Mouse (Mus musculus) embryo, embryonic 11 days (tissue): Measurements from ENCODE around the gene Phykpl.
"Not testable (repeated sequence)": the region's sequence is repeated elsewhere in the genome, so short reads cannot be mapped to it uniquely, and the experiment has no call there.

ENCODE experiments used
- DNase-seq: peaks from one replicate; pipeline ENCODE4 v3.0.0-alpha.2; 2015

The Phykpl gene

GRCm38 (mm10) chr11:51619409-51620060, 35.0 kb downstream of the Phykpl start, which contains the start of gene Nhp2:
Gene Nhp2 (plus strand): TSS chr11:51619735.
- DNase-seq, result peak; percentile 98

- no peak for DNase-seq
Observed at GRCm38 (mm10) chr11:51620084-51620483, 35.5 kb downstream of the Phykpl start.

GRCm38 (mm10) chr11:51621776-51622175, 37.2 kb downstream of the Phykpl start:
- DNase-seq, result no peak

- DNase-seq, result no peak
Observed at GRCm38 (mm10) chr11:51622971-51623491, 38.5 kb downstream of the Phykpl start.

- no peak for DNase-seq
Observed at GRCm38 (mm10) chr11:51625187-51625820, 40.7 kb downstream of the Phykpl start.

- DNase-seq, result no peak
Observed at GRCm38 (mm10) chr11:51627425-51627824, 42.9 kb downstream of the Phykpl start.

GRCm38 (mm10) chr11:51627907-51628306, 43.4 kb downstream of the Phykpl start:
- DNase-seq, result no peak

GRCm38 (mm10) chr11:51629651-51630314, 45.2 kb downstream of the Phykpl start:
- DNase-seq, result no peak

- no peak for DNase-seq
Observed at GRCm38 (mm10) chr11:51632130-51632753, 47.7 kb downstream of the Phykpl start.

GRCm38 (mm10) chr11:51633200-51633599, 48.6 kb downstream of the Phykpl start:
- DNase-seq, result not testable (repeated sequence)

GRCm38 (mm10) chr11:51633721-51634120, 49.2 kb downstream of the Phykpl start:
- no peak for DNase-seq

GRCm38 (mm10) chr11:51635127-51635524, 50.6 kb downstream of the Phykpl start:
- DNase-seq, result no peak

- peak; percentile 90 for DNase-seq
Observed at GRCm38 (mm10) chr11:51635525-51636322, 51.2 kb downstream of the Phykpl start, which contains the start of gene Rmnd5b. Gene Rmnd5b (minus strand): TSS chr11:51635896.

GRCm38 (mm10) chr11:51636323-51636684, 51.7 kb downstream of the Phykpl start:
- peak; percentile 86 for DNase-seq

- DNase-seq, result peak; percentile 85
Observed at GRCm38 (mm10) chr11:51637971-51638414, 53.4 kb downstream of the Phykpl start.

GRCm38 (mm10) chr11:51638497-51638896, 53.9 kb downstream of the Phykpl start:
- DNase-seq, result no peak

- no peak for DNase-seq
Observed at GRCm38 (mm10) chr11:51640748-51641147, 56.2 kb downstream of the Phykpl start.

GRCm38 (mm10) chr11:51643202-51643601, 58.6 kb downstream of the Phykpl start:
- no peak for DNase-seq

GRCm38 (mm10) chr11:51643761-51644160, 59.2 kb downstream of the Phykpl start:
- no peak for DNase-seq

GRCm38 (mm10) chr11:51644217-51644616, 59.7 kb downstream of the Phykpl start:
- no peak for DNase-seq

GRCm38 (mm10) chr11:51645293-51645692, 60.7 kb downstream of the Phykpl start:
- no peak for DNase-seq

GRCm38 (mm10) chr11:51646245-51646644, 61.7 kb downstream of the Phykpl start:
- DNase-seq, result no peak
